Mouse (Mus musculus): ENCODE measurements around the gene Cideb. TPM values are rescaled to one million over a fixed set of nuclear protein-coding genes. Genes with fewer than 3 reads are reported as not detected.

Gene Cideb
- total and polyA plus RNA-seq, 3 experiments: 0.61 to 2.3 TPM; not detected in 1

DNA sequence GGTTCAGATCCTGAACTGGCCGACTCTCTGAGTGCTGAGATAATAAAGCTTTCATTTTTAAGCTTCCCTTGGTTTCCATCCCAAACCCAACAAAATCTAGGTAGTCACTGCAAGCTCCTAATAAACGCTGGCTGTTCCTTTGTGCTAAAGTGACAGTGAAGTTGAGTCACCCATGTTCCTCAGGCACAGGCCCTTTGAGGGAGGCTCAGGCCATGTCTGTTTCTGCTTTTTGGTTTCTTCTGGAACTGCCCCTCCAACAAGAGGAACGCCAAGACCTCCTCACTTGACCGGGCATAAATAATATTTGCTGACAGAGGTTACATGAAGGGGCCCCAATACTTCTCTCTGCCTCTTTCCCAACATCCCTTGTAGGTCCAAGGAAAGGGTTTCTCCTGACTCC is 22.5 kb downstream of the Cideb start:
- Histone ChIP-seq H3K9ac (ENCODE audit: insufficient read depth, low read depth) (no peak overlapping the region), H3K27me3 (replicated peaks) (peaks cover 3% of the 10 kb centered on the region), H3K79me2 (replicated peaks; ENCODE audit: control insufficient read depth, extremely low read depth, insufficient read depth, poor library complexity, severe bottlenecking) (no peaks in the 10 kb centered on the region), H3K4me2 (ENCODE audit: insufficient read depth, low read depth, poor library complexity, severe bottlenecking) (no peak overlapping the region), H3K4me1 (ENCODE audit: control insufficient read depth in 1 of 2, insufficient read depth in 2 of 2) (peaks cover 0 to 18% of the 10 kb centered on the region in 2 experiments; a peak in 2 of 4 replicates), H3K4me3 (replicated peaks in 1 of 3; ENCODE audit: low read depth in 2 of 3, low read length in 2 of 3, poor library complexity in 1 of 3) (no peak overlapping the region), H3K9me3 (replicated peaks; ENCODE audit: low read length) (no peaks in the 10 kb centered on the region), H3K36me3 (replicated peaks in 1 of 2; ENCODE audit: control insufficient read depth in 1 of 2, insufficient read depth in 1 of 2, low read length in 1 of 2) (peaks cover 22 to 23% of the 10 kb centered on the region in 2 experiments), H3K27ac (ENCODE audit: insufficient read depth, low read depth) (no peak overlapping the region)
- no peak for DNase-seq (ENCODE audit: extremely low read depth)
- in situ Hi-C loops (cut with MboI; ENCODE audit: low pct_ligation_motif_present, low pct_unique_long_range_greater_than_20kb, low sequenced_read_pairs): no loop called here
- dilution Hi-C loops (cut with MboI; ENCODE audit: extremely low pct_ligation_motif_present, extremely low pct_unique_long_range_greater_than_20kb, low sequenced_read_pairs): no loop called here
- TF ChIP-seq JUN (IDR thresholded peaks at IDR 0.05; ENCODE audit: insufficient read depth, low read depth, low read length) (no peak), UBTF (IDR thresholded peaks at IDR 0.05; ENCODE audit: low read depth, low read length) (no peak), ZNF384 (IDR thresholded peaks at IDR 0.05; ENCODE audit: low read depth, low read length) (no peak), ZC3H11A (IDR thresholded peaks at IDR 0.05; ENCODE audit: low read depth, low read length) (no peak), USF2 (conservative IDR thresholded peaks at IDR 0.05; ENCODE audit: low read depth, low read length) (no peak), HCFC1 (IDR thresholded peaks at IDR 0.05; ENCODE audit: low read depth, low read length) (no peak), KAT2A (IDR thresholded peaks at IDR 0.05; ENCODE audit: insufficient replicate concordance, low read length) (no peak), ZMIZ1 (IDR thresholded peaks at IDR 0.05; ENCODE audit: low read depth, low read length) (no peak), CHD2 (IDR thresholded peaks at IDR 0.05; ENCODE audit: low read length) (no peak), SIN3A (IDR thresholded peaks at IDR 0.05; ENCODE audit: low read length) (no peak), SMC3 (IDR thresholded peaks at IDR 0.05; ENCODE audit: low read depth, low read length) (no peak), MAZ (IDR thresholded peaks at IDR 0.05; ENCODE audit: low read depth, low read length) (no peak), MAFK (IDR thresholded peaks at IDR 0.05; ENCODE audit: insufficient replicate concordance, low read length) (no peak), IRF4 (IDR thresholded peaks at IDR 0.05; ENCODE audit: low read depth, low read length) (no peak), ETS1 (conservative IDR thresholded peaks at IDR 0.05; ENCODE audit: low read depth, low read length) (no peak)

DNA sequence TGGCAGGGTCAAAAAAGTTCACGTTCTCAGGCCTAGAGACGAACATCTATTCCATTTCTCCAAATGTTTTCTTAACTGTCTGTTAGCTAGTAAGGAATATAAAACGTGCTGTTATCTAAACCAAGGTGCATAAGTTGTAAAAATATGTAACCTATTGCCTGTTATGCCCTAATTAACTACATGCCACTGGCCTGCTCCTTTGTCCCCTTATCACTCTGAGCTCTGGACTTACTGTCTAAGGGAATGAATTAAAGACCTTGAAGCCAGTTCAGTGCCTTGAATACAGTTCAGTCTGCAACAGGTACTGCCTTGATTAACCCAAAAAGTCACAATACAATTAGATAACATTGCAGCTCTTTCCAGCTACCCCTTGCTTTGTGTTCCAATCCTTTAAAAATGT is 22.9 kb downstream of the Cideb start:
- Histone ChIP-seq H3K9ac (ENCODE audit: insufficient read depth, low read depth) (no peak overlapping the region), H3K4me3 (replicated peaks in 1 of 3; ENCODE audit: low read depth in 2 of 3, low read length in 2 of 3, poor library complexity in 1 of 3) (no peak overlapping the region), H3K27me3 (replicated peaks) (peaks cover 8% of the 10 kb centered on the region), H3K79me2 (replicated peaks; ENCODE audit: control insufficient read depth, extremely low read depth, insufficient read depth, poor library complexity, severe bottlenecking) (no peaks in the 10 kb centered on the region), H3K9me3 (replicated peaks; ENCODE audit: low read length) (no peaks in the 10 kb centered on the region), H3K4me1 (ENCODE audit: control insufficient read depth in 1 of 2, insufficient read depth in 2 of 2) (peaks cover 0 to 18% of the 10 kb centered on the region in 2 experiments; a peak in 2 of 4 replicates), H3K27ac (ENCODE audit: insufficient read depth, low read depth) (no peak overlapping the region), H3K4me2 (ENCODE audit: insufficient read depth, low read depth, poor library complexity, severe bottlenecking) (no peak overlapping the region), H3K36me3 (replicated peaks in 1 of 2; ENCODE audit: control insufficient read depth in 1 of 2, insufficient read depth in 1 of 2, low read length in 1 of 2) (peaks cover 18 to 19% of the 10 kb centered on the region in 2 experiments)
- in situ Hi-C loops (cut with MboI; ENCODE audit: low pct_ligation_motif_present, low pct_unique_long_range_greater_than_20kb, low sequenced_read_pairs): no loop called here
- dilution Hi-C loops (cut with MboI; ENCODE audit: extremely low pct_ligation_motif_present, extremely low pct_unique_long_range_greater_than_20kb, low sequenced_read_pairs): no loop called here
- DNase-seq (ENCODE audit: extremely low read depth): no peak
- TF ChIP-seq MEF2A (IDR thresholded peaks at IDR 0.05; ENCODE audit: borderline replicate concordance, low read depth, low read length) (no peak), EP300 (IDR thresholded peaks at IDR 0.05; ENCODE audit: low read length) (no peak), ZMIZ1 (IDR thresholded peaks at IDR 0.05; ENCODE audit: low read depth, low read length) (no peak), BHLHE40 (IDR thresholded peaks at IDR 0.05; ENCODE audit: low read depth, low read length) (no peak), RAD21 (IDR thresholded peaks at IDR 0.05; ENCODE audit: low read depth, low read length) (no peak), E2F4 (IDR thresholded peaks at IDR 0.05; ENCODE audit: insufficient replicate concordance, low read depth, low read length) (no peak), ZKSCAN1 (IDR thresholded peaks at IDR 0.05; ENCODE audit: borderline replicate concordance, low read depth, low read length) (no peak), ELF1 (IDR thresholded peaks at IDR 0.05; ENCODE audit: low read depth, low read length) (no peak), NRF1 (IDR thresholded peaks at IDR 0.05; ENCODE audit: low read depth, low read length) (no peak)
